Mouse (Mus musculus) stomach, embryonic 16.5 days (tissue): ENCODE data around the gene Dab2. TPM values are rescaled to one million over a fixed set of nuclear protein-coding genes. Genes with fewer than 3 reads are reported as not detected.

Experiments used
- ATAC-seq: fragments of 200-750 bp; cut with Nextera tagmentation; 2 replicates; pipeline ENCODE4 v1.8.0; 2017; ENCODE audit warnings: moderate number of reproducible peaks, moderate TSS enrichment; ENCODE audit not compliant: insufficient read depth, low FRiP score
- H3K27ac ChIP-seq: fragments of 300-500 bp; sonication (generic); 2 replicates; pipeline ENCODE4 v1.5.1; 2014; ENCODE audit warnings: low read length
- H3K27me3 ChIP-seq: fragments of 300-500 bp; sonication (generic); 2 replicates; pipeline ENCODE4 v1.6.1; 2014; ENCODE audit warnings: low read length, control low read depth, mixed read lengths; ENCODE audit not compliant: control insufficient read depth, insufficient read depth
- H3K36me3 ChIP-seq: fragments of 300-500 bp; sonication (generic); 2 replicates; pipeline ENCODE4 v1.6.1; 2014; ENCODE audit warnings: low read length; ENCODE audit not compliant: control insufficient read depth, insufficient read depth
- H3K4me1 ChIP-seq: fragments of 300-500 bp; sonication (generic); 2 replicates; pipeline ENCODE4 v1.6.1; 2014; ENCODE audit warnings: low read length, control low read depth, mixed read lengths; ENCODE audit not compliant: control insufficient read depth, insufficient read depth
- H3K4me2 ChIP-seq: fragments of 300-500 bp; sonication (generic); 2 replicates; pipeline ENCODE4 v1.6.1; 2014; ENCODE audit warnings: low read depth, low read length, mixed read lengths
- H3K4me3 ChIP-seq: fragments of 300-500 bp; sonication (generic); replicated peaks from 2 replicates; pipeline ENCODE4 v1.5.1; 2014; ENCODE audit warnings: mild to moderate bottlenecking, low read length
- H3K9ac ChIP-seq: fragments of 300-500 bp; sonication (generic); 2 replicates; pipeline ENCODE4 v1.6.1; 2014; ENCODE audit warnings: low read length
- H3K9me3 ChIP-seq: fragments of 300-500 bp; sonication (generic); replicated peaks from 2 replicates; pipeline ENCODE4 v1.6.1; 2016; ENCODE audit warnings: low read length, control low read depth; ENCODE audit not compliant: control insufficient read depth
- WGBS: fragments of 180-500 bp; shearing (Covaris S2); extraction: QIAGEN DNeasy Blood & Tissue Kit; methylation state at CpG from one replicate; pipeline ENCODE4 v1.1.7; 2014; 5-methylcytosine and 5-hydroxymethylcytosine counted together
- polyA plus RNA-seq: library from polyadenylated mRNA; unstranded; fragments of >200 nt; fragmentation: Nextera tagmentation; extraction: Ambion mirVana; gene quantifications from 2 replicates; pipeline ENCODE4 v1.2.1, GENCODE M21; 2015

The Dab2 gene
- polyA plus RNA-seq, 1 experiment from 2014 or later: 50.0 TPM

DNA sequence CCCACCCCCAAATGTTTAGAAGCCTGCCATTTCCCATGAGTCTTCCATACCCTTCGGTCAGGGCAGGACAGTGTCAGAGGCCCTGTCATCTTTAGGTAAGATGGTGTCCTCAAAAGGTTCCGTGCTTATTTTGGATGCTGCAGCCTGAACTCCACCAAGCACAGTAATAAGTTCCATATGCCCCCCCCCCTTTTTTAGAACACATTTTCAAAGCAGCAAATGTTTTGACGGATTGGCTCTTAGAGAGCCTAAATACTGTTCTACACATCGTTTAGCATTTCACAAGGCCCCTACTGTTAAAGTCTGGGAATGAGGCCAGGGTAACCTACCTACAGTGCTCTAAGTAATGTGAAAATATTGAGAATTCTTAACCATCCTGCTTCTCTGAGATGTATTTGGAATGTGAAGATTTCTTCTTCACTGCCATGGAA is 19.6 kb upstream of the Dab2 start:
- ATAC-seq: peak; percentile 58; the same call in 1 of the 2 replicates
- no peak overlapping the region for H3K9ac ChIP-seq
- no peaks in the 10 kb centered on the region for H3K9me3 ChIP-seq
- 51% methylated on average over 4 of the region's 4 CpGs for WGBS
- no peaks in the 10 kb centered on the region for H3K27me3 ChIP-seq
- no peak overlapping the region for H3K27ac ChIP-seq
- H3K4me3 ChIP-seq: no peak overlapping the region
- no peaks in the 10 kb centered on the region for H3K36me3 ChIP-seq
- no peak overlapping the region for H3K4me2 ChIP-seq
- peaks cover 15% of the 10 kb centered on the region for H3K4me1 ChIP-seq

DNA sequence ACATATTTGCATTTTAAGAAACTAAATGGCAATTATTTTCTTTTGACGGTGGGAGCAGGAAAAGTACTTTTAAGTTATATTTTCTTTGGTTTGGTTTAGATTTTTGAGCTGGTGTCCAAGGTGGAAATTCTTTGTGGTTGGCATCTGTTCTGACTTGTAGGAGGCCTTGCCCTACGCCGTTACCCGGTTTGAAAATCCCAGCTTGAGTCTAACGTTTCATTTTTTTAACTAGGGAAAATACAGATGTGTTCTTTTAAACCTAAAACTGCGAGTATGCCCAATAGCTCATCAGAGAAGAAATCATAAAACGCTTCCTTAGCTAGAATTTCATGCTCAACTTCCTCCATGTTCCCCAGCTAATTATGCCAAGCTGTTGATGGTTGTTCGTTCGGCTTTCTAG is 16.3 kb upstream of the Dab2 start:
- H3K9ac ChIP-seq: no peak overlapping the region
- no peak overlapping the region for H3K4me2 ChIP-seq
- ATAC-seq: no peak
- H3K27me3 ChIP-seq: no peaks in the 10 kb centered on the region
- no peaks in the 10 kb centered on the region for H3K9me3 ChIP-seq
- WGBS: 80% methylated on average over 9 of the region's 9 CpGs
- H3K36me3 ChIP-seq: no peaks in the 10 kb centered on the region
- H3K27ac ChIP-seq: no peak overlapping the region
- H3K4me3 ChIP-seq: no peak overlapping the region
- H3K4me1 ChIP-seq: peaks cover 15% of the 10 kb centered on the region

DNA sequence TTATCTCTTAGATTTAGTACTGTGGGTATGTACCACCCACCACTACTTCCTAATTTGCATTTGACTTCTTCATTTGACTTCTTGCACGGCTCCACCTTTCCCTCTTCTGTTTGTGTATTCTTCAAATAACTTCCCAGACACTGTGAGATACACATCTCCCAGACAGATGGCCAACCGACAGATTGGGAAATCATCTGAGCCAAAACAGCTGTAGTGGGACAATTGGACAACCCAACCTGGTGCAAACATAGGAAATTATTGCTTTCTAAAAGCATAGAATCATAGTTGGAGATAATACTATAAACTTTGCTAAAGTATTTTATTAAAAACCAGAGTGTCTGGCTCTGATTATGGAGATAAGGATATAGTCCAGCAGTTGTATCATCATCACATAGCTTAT is 3.5 kb upstream of the Dab2 start:
- 29% methylated on average over 2 of the region's 2 CpGs for WGBS
- Histone ChIP-seq H3K9me3 (no peaks in the 10 kb centered on the region), H3K9ac (no peak overlapping the region), H3K4me1 (no peaks in the 10 kb centered on the region), H3K27ac (no peak overlapping the region), H3K4me2 (no peak overlapping the region), H3K4me3 (no peak overlapping the region), H3K27me3 (no peaks in the 10 kb centered on the region), H3K36me3 (no peaks in the 10 kb centered on the region)
- no peak for ATAC-seq

- no peak for ATAC-seq
- Histone ChIP-seq H3K9me3 (no peaks in the 10 kb centered on the region), H3K27ac (no peak overlapping the region), H3K4me3 (no peak overlapping the region), H3K9ac (no peak overlapping the region), H3K4me1 (no peaks in the 10 kb centered on the region), H3K27me3 (no peaks in the 10 kb centered on the region), H3K4me2 (no peak overlapping the region), H3K36me3 (no peaks in the 10 kb centered on the region)
- 76% methylated on average over 3 of the region's 3 CpGs for WGBS
Observed at GRCm38 (mm10) chr15:6298726-6299125, 862 bp upstream of the Dab2 start.

DNA sequence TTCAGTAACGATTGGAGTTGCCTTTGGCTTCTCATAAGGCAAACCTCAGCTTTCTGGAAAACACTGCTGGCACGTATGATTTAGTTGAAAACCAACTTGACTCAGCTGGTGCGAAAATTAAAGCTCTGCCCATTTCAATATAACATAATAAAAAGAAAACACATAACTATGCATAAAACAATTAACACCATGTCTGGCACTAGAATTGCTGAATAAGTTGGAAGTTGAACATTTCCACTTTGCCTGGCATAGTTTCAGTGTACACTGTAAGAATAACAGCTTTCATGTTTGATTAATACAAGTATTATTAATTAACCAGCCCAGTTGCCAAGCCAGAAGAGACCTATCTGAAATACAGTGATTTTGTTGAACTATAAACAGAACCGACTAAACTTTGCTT is 2.6 kb downstream of the Dab2 start:
- ATAC-seq: no peak

DNA sequence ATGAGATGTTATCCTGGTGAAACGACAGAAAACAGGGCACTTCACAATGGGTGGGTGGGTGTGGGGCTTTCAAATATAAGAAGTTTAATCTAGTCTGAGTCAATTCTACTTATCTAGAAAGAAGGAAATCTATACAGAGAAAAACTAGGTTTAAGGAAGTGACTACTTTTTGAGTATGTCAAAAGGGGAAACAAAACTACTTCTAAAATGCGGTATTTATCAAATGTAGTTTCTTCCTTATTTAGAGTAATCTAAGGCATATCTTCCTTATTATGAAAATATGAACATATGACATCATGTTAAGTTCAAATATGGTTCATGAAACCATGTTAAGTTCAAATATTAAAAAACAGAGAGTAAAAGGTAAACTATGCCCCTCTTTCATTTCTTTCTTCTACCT is 4.2 kb downstream of the Dab2 start:
- no peak overlapping the region for H3K4me3 ChIP-seq
- 74% methylated on average over 2 of the region's 2 CpGs for WGBS
- H3K9me3 ChIP-seq: no peaks in the 10 kb centered on the region
- no peak overlapping the region for H3K4me2 ChIP-seq
- no peak overlapping the region for H3K9ac ChIP-seq
- H3K27ac ChIP-seq: no peak overlapping the region
- ATAC-seq: no peak
- H3K36me3 ChIP-seq: no peaks in the 10 kb centered on the region
- H3K27me3 ChIP-seq: no peaks in the 10 kb centered on the region
- H3K4me1 ChIP-seq: no peaks in the 10 kb centered on the region

More for the DNA sequence above, 2.6 kb downstream of the Dab2 start:
- Histone ChIP-seq H3K36me3 (no peaks in the 10 kb centered on the region), H3K9ac (no peak overlapping the region), H3K4me1 (no peaks in the 10 kb centered on the region), H3K9me3 (no peaks in the 10 kb centered on the region), H3K4me2 (no peak overlapping the region), H3K27me3 (no peaks in the 10 kb centered on the region), H3K4me3 (no peak overlapping the region), H3K27ac (no peak overlapping the region)
- WGBS: 68% methylated on average over 4 of the region's 4 CpGs

DNA sequence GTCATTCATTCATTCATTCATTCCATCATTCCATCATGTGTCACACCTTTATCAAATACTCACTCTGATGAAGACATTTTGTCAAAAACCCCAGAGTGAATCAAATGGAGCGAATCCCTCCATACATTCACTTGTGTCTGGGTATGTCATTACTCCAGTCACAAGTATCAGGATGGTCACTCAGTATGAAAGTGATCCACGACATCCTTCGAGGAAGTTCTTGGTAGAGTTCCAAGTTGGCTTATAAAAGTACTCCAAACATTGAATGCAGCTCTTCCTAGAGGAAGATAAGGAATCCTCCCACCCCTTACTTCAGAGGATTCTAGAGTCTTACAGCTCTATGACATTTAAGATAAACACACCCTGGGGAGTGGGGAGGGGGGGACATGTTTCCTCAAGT is 10.0 kb downstream of the Dab2 start:
- no peaks in the 10 kb centered on the region for H3K4me1 ChIP-seq
- no peaks in the 10 kb centered on the region for H3K36me3 ChIP-seq
- no peak overlapping the region for H3K27ac ChIP-seq
- no peaks in the 10 kb centered on the region for H3K27me3 ChIP-seq
- no peaks in the 10 kb centered on the region for H3K9me3 ChIP-seq
- no peak overlapping the region for H3K4me3 ChIP-seq
- H3K4me2 ChIP-seq: no peak overlapping the region
- ATAC-seq: no peak
- H3K9ac ChIP-seq: no peak overlapping the region
- 60% methylated on average over 3 of the region's 3 CpGs for WGBS

GRCm38 (mm10) chr15:6310417-6310816 is 10.8 kb downstream of the Dab2 start:
- H3K36me3 ChIP-seq: no peaks in the 10 kb centered on the region
- H3K9me3 ChIP-seq: no peaks in the 10 kb centered on the region
- H3K9ac ChIP-seq: no peak overlapping the region
- ATAC-seq: no peak
- H3K4me3 ChIP-seq: no peak overlapping the region
- H3K4me2 ChIP-seq: no peak overlapping the region
- no peak overlapping the region for H3K27ac ChIP-seq
- WGBS: 69% methylated on average over 4 of the region's 4 CpGs
- no peaks in the 10 kb centered on the region for H3K27me3 ChIP-seq
- H3K4me1 ChIP-seq: no peaks in the 10 kb centered on the region

GRCm38 (mm10) chr15:6312396-6312795 is 12.8 kb downstream of the Dab2 start:
- Histone ChIP-seq H3K27me3 (no peaks in the 10 kb centered on the region), H3K36me3 (no peaks in the 10 kb centered on the region), H3K4me3 (no peak overlapping the region), H3K4me1 (no peaks in the 10 kb centered on the region), H3K4me2 (no peak overlapping the region), H3K27ac (no peak overlapping the region), H3K9ac (no peak overlapping the region), H3K9me3 (no peaks in the 10 kb centered on the region)
- 76% methylated on average over 3 of the region's 3 CpGs for WGBS
- ATAC-seq: no peak

GRCm38 (mm10) chr15:6319352-6319751 is 19.8 kb downstream of the Dab2 start:
- H3K36me3 ChIP-seq: no peaks in the 10 kb centered on the region
- H3K4me3 ChIP-seq: no peak overlapping the region
- H3K27me3 ChIP-seq: no peaks in the 10 kb centered on the region
- no peaks in the 10 kb centered on the region for H3K9me3 ChIP-seq
- WGBS: 85% methylated on average over 6 of the region's 6 CpGs
- peaks cover 7% of the 10 kb centered on the region; the same call in 1 of the 2 replicates for H3K4me1 ChIP-seq
- ATAC-seq: no peak
- no peak overlapping the region for H3K9ac ChIP-seq
- no peak overlapping the region for H3K27ac ChIP-seq
- H3K4me2 ChIP-seq: no peak overlapping the region
